Mouse (Mus musculus): ENCODE measurements at regions not wholly inside any gene's neighbourhood (a gene's known extent, or its start where the extent isn't known, plus 50 kb on each side); places are given as distances from the start of the nearest gene placed in this dataset.

GRCm38 (mm10) chr12:39724172-39724571, 313.7 kb downstream of the Arl4a start:
- Histone ChIP-seq H3K36me3 (ENCODE audit: insufficient read depth, low read length) (no peaks in the 10 kb centered on the region), H3K4me2 (ENCODE audit: low read length) (no peak overlapping the region), H3K4me3 (replicated peaks; ENCODE audit: low read depth, low read length) (no peak overlapping the region), H3K9me3 (replicated peaks; ENCODE audit: low read length) (no peaks in the 10 kb centered on the region), H3K4me1 (replicated peaks; ENCODE audit: insufficient read depth, low read length) (no peaks in the 10 kb centered on the region), H3K9ac (ENCODE audit: low read depth, low read length) (no peak overlapping the region), H3K27ac (no peak overlapping the region), H3K27me3 (ENCODE audit: insufficient read depth, low read length) (no peaks in the 10 kb centered on the region)
- ATAC-seq (replicated peaks; ENCODE audit: low FRiP score, low read depth) (no peak), DNase-seq (ENCODE audit: low spot score) (no peak)
- TF ChIP-seq CTCF (IDR thresholded peaks at IDR 0.05; ENCODE audit: low read depth), result no peak
- WGBS, result 88% methylated on average over 2 of the region's 2 CpGs

- Histone ChIP-seq H3K4me1 (replicated peaks; ENCODE audit: insufficient read depth, low read length) (no peaks in the 10 kb centered on the region), H3K27ac (no peak overlapping the region), H3K4me3 (replicated peaks; ENCODE audit: low read depth, low read length) (no peak overlapping the region), H3K27me3 (ENCODE audit: insufficient read depth, low read length) (no peaks in the 10 kb centered on the region), H3K9me3 (replicated peaks; ENCODE audit: low read length) (no peaks in the 10 kb centered on the region), H3K9ac (ENCODE audit: low read depth, low read length) (no peak overlapping the region), H3K36me3 (ENCODE audit: insufficient read depth, low read length) (no peaks in the 10 kb centered on the region), H3K4me2 (ENCODE audit: low read length) (no peak overlapping the region)
- ATAC-seq (replicated peaks; ENCODE audit: low FRiP score, low read depth) (no peak), DNase-seq (ENCODE audit: low spot score) (no peak)
- WGBS, result 60% methylated on average over 4 of the region's 4 CpGs
- TF ChIP-seq CTCF (IDR thresholded peaks at IDR 0.05; ENCODE audit: low read depth), result no peak
Observed at GRCm38 (mm10) chr12:39715120-39715519, 322.7 kb downstream of the Arl4a start.

- H3K9ac ChIP-seq (ENCODE audit: low read depth, low read length), result no peak overlapping the region
- no peak overlapping the region for H3K4me2 ChIP-seq (ENCODE audit: low read length)
- H3K36me3 ChIP-seq (ENCODE audit: insufficient read depth, low read length), result no peaks in the 10 kb centered on the region
- no peak overlapping the region for H3K4me3 ChIP-seq (replicated peaks; ENCODE audit: low read depth, low read length)
- no peaks in the 10 kb centered on the region for H3K9me3 ChIP-seq (replicated peaks; ENCODE audit: low read length)
- no peaks in the 10 kb centered on the region for H3K4me1 ChIP-seq (replicated peaks; ENCODE audit: insufficient read depth, low read length)
- ATAC-seq (replicated peaks; ENCODE audit: low FRiP score, low read depth), result no peak
- no peak for DNase-seq (ENCODE audit: low spot score)
- no peaks in the 10 kb centered on the region for H3K27me3 ChIP-seq (ENCODE audit: insufficient read depth, low read length)
- no peak for TF ChIP-seq CTCF (IDR thresholded peaks at IDR 0.05; ENCODE audit: low read depth)
- WGBS, result 81% methylated on average over 2 of the region's 2 CpGs
- H3K27ac ChIP-seq, result no peak overlapping the region
Observed at GRCm38 (mm10) chr12:39714169-39714794, 323.5 kb downstream of the Arl4a start.

- ATAC-seq (replicated peaks; ENCODE audit: low FRiP score, low read depth), result no peak
- Histone ChIP-seq H3K27ac (no peak overlapping the region), H3K4me2 (ENCODE audit: low read length) (no peak overlapping the region), H3K9ac (ENCODE audit: low read depth, low read length) (no peak overlapping the region), H3K4me1 (replicated peaks; ENCODE audit: insufficient read depth, low read length) (no peaks in the 10 kb centered on the region), H3K9me3 (replicated peaks; ENCODE audit: low read length) (no peaks in the 10 kb centered on the region), H3K27me3 (ENCODE audit: insufficient read depth, low read length) (no peaks in the 10 kb centered on the region), H3K4me3 (replicated peaks; ENCODE audit: low read depth, low read length) (no peak overlapping the region), H3K36me3 (ENCODE audit: insufficient read depth, low read length) (no peaks in the 10 kb centered on the region)
- no peak for TF ChIP-seq CTCF (IDR thresholded peaks at IDR 0.05; ENCODE audit: low read depth)
- no peak for DNase-seq (ENCODE audit: low spot score)
- 75% methylated on average over 1 of the region's 1 CpGs for WGBS
Observed at GRCm38 (mm10) chr12:39711807-39712206, 326.0 kb downstream of the Arl4a start.

- Histone ChIP-seq H3K36me3 (ENCODE audit: insufficient read depth, low read length) (no peaks in the 10 kb centered on the region), H3K4me1 (replicated peaks; ENCODE audit: insufficient read depth, low read length) (no peaks in the 10 kb centered on the region), H3K4me2 (ENCODE audit: low read length) (no peak overlapping the region), H3K27ac (no peak overlapping the region), H3K9ac (ENCODE audit: low read depth, low read length) (no peak overlapping the region), H3K4me3 (replicated peaks; ENCODE audit: low read depth, low read length) (no peak overlapping the region), H3K27me3 (ENCODE audit: insufficient read depth, low read length) (no peaks in the 10 kb centered on the region), H3K9me3 (replicated peaks; ENCODE audit: low read length) (no peaks in the 10 kb centered on the region)
- TF ChIP-seq CTCF (IDR thresholded peaks at IDR 0.05; ENCODE audit: low read depth), result no peak
- 66% methylated on average over 5 of the region's 5 CpGs for WGBS
- ATAC-seq (replicated peaks; ENCODE audit: low FRiP score, low read depth), result no peak
- DNase-seq (ENCODE audit: low spot score), result no peak
Observed at GRCm38 (mm10) chr12:39709850-39710249, 328.0 kb downstream of the Arl4a start.

- Histone ChIP-seq H3K9me3 (replicated peaks; ENCODE audit: low read length) (no peaks in the 10 kb centered on the region), H3K27me3 (ENCODE audit: insufficient read depth, low read length) (no peaks in the 10 kb centered on the region), H3K27ac (no peak overlapping the region), H3K36me3 (ENCODE audit: insufficient read depth, low read length) (no peaks in the 10 kb centered on the region), H3K4me1 (replicated peaks; ENCODE audit: insufficient read depth, low read length) (no peaks in the 10 kb centered on the region), H3K4me2 (ENCODE audit: low read length) (no peak overlapping the region), H3K9ac (ENCODE audit: low read depth, low read length) (no peak overlapping the region), H3K4me3 (replicated peaks; ENCODE audit: low read depth, low read length) (no peak overlapping the region)
- no peak for TF ChIP-seq CTCF (IDR thresholded peaks at IDR 0.05; ENCODE audit: low read depth)
- ATAC-seq (replicated peaks; ENCODE audit: low FRiP score, low read depth) (no peak), DNase-seq (ENCODE audit: low spot score) (no peak)
- 44% methylated on average over 3 of the region's 3 CpGs for WGBS
Observed at GRCm38 (mm10) chr12:39697182-39697581, 340.6 kb downstream of the Arl4a start.

- Histone ChIP-seq H3K4me2 (ENCODE audit: low read length) (no peak overlapping the region), H3K9me3 (replicated peaks; ENCODE audit: low read length) (no peaks in the 10 kb centered on the region), H3K36me3 (ENCODE audit: insufficient read depth, low read length) (no peaks in the 10 kb centered on the region), H3K27me3 (ENCODE audit: insufficient read depth, low read length) (no peaks in the 10 kb centered on the region), H3K27ac (no peak overlapping the region), H3K4me3 (replicated peaks; ENCODE audit: low read depth, low read length) (no peak overlapping the region), H3K4me1 (replicated peaks; ENCODE audit: insufficient read depth, low read length) (no peaks in the 10 kb centered on the region), H3K9ac (ENCODE audit: low read depth, low read length) (no peak overlapping the region)
- ATAC-seq (replicated peaks; ENCODE audit: low FRiP score, low read depth), result no peak
- DNase-seq (ENCODE audit: low spot score), result no peak
- no peak for TF ChIP-seq CTCF (IDR thresholded peaks at IDR 0.05; ENCODE audit: low read depth)
- WGBS, result 83% methylated on average over 1 of the region's 1 CpGs
Observed at GRCm38 (mm10) chr12:39695322-39695721, 342.5 kb downstream of the Arl4a start.

All from kidney, postnatal 0 days (tissue).